Mouse (Mus musculus): ENCODE measurements around the gene Tmem259. TPM values are rescaled to one million over a fixed set of nuclear protein-coding genes. Genes with fewer than 3 reads are reported as not detected.

The Tmem259 gene
- polyA plus RNA-seq, 1 experiment = 102 TPM

GRCm38 (mm10) chr10:79996272-79997033 lies 12.3 kb upstream of the Tmem259 start, which contains the start of gene Abca7:
TSS of gene Abca7 (plus strand) at chr10:79996494.
- H3ac ChIP-seq (ENCODE audit: control insufficient read depth, insufficient read length, low read depth) = peak within 1 kb of the TSS; percentile 87
- H3K79me2 ChIP-seq (ENCODE audit: control insufficient read depth, insufficient read depth) = peaks cover 22% of the 10 kb centered on the region
- peaks cover 45% of the 10 kb centered on the region for H3K36me3 ChIP-seq (ENCODE audit: control insufficient read depth, insufficient read depth)
- H3K4me3 ChIP-seq (ENCODE audit: insufficient read depth, poor library complexity, severe bottlenecking) = peak within 1 kb of the TSS; percentile 66
- no peak for TF ChIP-seq CTCF (IDR thresholded peaks at IDR 0.05; ENCODE audit: control insufficient read depth, insufficient read depth, insufficient read length)
- peaks cover 9% of the 10 kb centered on the region for H3K79me3 ChIP-seq (ENCODE audit: low read depth)
- H3K27me3 ChIP-seq (ENCODE audit: control insufficient read depth, insufficient read depth, insufficient read length) = no peaks in the 10 kb centered on the region

GRCm38 (mm10) chr10:79995636-79996035 lies 11.5 kb upstream of the Tmem259 start:
- TF ChIP-seq MYOG (IDR thresholded peaks at IDR 0.05; ENCODE audit: control insufficient read depth, extremely low read depth, insufficient read length) (no peak), MAX (IDR thresholded peaks at IDR 0.05) (no peak), MYOD1 (IDR thresholded peaks at IDR 0.05; ENCODE audit: control insufficient read depth, insufficient read length, low read depth) (no peak), CTCF (IDR thresholded peaks at IDR 0.05; ENCODE audit: control insufficient read depth, insufficient read depth, insufficient read length) (no peak), FOSL1 (IDR thresholded peaks at IDR 0.05; ENCODE audit: insufficient read depth, low read length, poor library complexity, severe bottlenecking) (no peak), USF1 (IDR thresholded peaks at IDR 0.05; ENCODE audit: low read depth) (no peak), CEBPB (IDR thresholded peaks at IDR 0.05; ENCODE audit: low read depth) (no peak)
- no peak overlapping the region for H3ac ChIP-seq (ENCODE audit: control insufficient read depth, insufficient read length, low read depth)
- H3K36me3 ChIP-seq (ENCODE audit: control insufficient read depth, insufficient read depth) = peaks cover 53% of the 10 kb centered on the region
- no peaks in the 10 kb centered on the region for H3K27me3 ChIP-seq (ENCODE audit: control insufficient read depth, insufficient read depth, insufficient read length)
- H3K79me3 ChIP-seq (ENCODE audit: low read depth) = peaks cover 17% of the 10 kb centered on the region
- no peak overlapping the region for H3K4me3 ChIP-seq (ENCODE audit: insufficient read depth, poor library complexity, severe bottlenecking)
- peaks cover 30% of the 10 kb centered on the region for H3K79me2 ChIP-seq (ENCODE audit: control insufficient read depth, insufficient read depth)

- Histone ChIP-seq H3K4me3 (ENCODE audit: insufficient read depth, poor library complexity, severe bottlenecking) (no peak overlapping the region), H3K36me3 (ENCODE audit: control insufficient read depth, insufficient read depth) (peaks cover 54% of the 10 kb centered on the region), H3K79me2 (ENCODE audit: control insufficient read depth, insufficient read depth) (peaks cover 41% of the 10 kb centered on the region), H3K79me3 (ENCODE audit: low read depth) (peaks cover 24% of the 10 kb centered on the region), H3K27me3 (ENCODE audit: control insufficient read depth, insufficient read depth, insufficient read length) (no peaks in the 10 kb centered on the region), H3ac (ENCODE audit: control insufficient read depth, insufficient read length, low read depth) (no peak overlapping the region)
- TF ChIP-seq CEBPB (IDR thresholded peaks at IDR 0.05; ENCODE audit: low read depth) = no peak
- TF ChIP-seq CTCF (IDR thresholded peaks at IDR 0.05; ENCODE audit: control insufficient read depth, insufficient read depth, insufficient read length) = no peak
- TF ChIP-seq MYOD1 (IDR thresholded peaks at IDR 0.05; ENCODE audit: control insufficient read depth, insufficient read length, low read depth) = no peak
- TF ChIP-seq MAX (IDR thresholded peaks at IDR 0.05) = no peak
- TF ChIP-seq MYOG (IDR thresholded peaks at IDR 0.05; ENCODE audit: control insufficient read depth, extremely low read depth, insufficient read length) = no peak
- TF ChIP-seq FOSL1 (IDR thresholded peaks at IDR 0.05; ENCODE audit: insufficient read depth, low read length, poor library complexity, severe bottlenecking) = no peak
- TF ChIP-seq USF1 (IDR thresholded peaks at IDR 0.05; ENCODE audit: low read depth) = no peak
These were observed 10.4 kb upstream of the Tmem259 start for GRCm38 (mm10) chr10:79994397-79995115.

- Histone ChIP-seq H3K27me3 (ENCODE audit: control insufficient read depth, insufficient read depth, insufficient read length) (no peaks in the 10 kb centered on the region), H3K79me3 (ENCODE audit: low read depth) (peaks cover 34% of the 10 kb centered on the region), H3K36me3 (ENCODE audit: control insufficient read depth, insufficient read depth) (peaks cover 54% of the 10 kb centered on the region), H3K79me2 (ENCODE audit: control insufficient read depth, insufficient read depth) (peaks cover 56% of the 10 kb centered on the region), H3ac (ENCODE audit: control insufficient read depth, insufficient read length, low read depth) (no peak overlapping the region), H3K4me3 (ENCODE audit: insufficient read depth, poor library complexity, severe bottlenecking) (no peak overlapping the region)
- TF ChIP-seq MAX (IDR thresholded peaks at IDR 0.05) = no peak
- no peak for TF ChIP-seq CEBPB (IDR thresholded peaks at IDR 0.05; ENCODE audit: low read depth)
- TF ChIP-seq MYOD1 (IDR thresholded peaks at IDR 0.05; ENCODE audit: control insufficient read depth, insufficient read length, low read depth) = no peak
- no peak for TF ChIP-seq MYOG (IDR thresholded peaks at IDR 0.05; ENCODE audit: control insufficient read depth, extremely low read depth, insufficient read length)
- no peak for TF ChIP-seq CTCF (IDR thresholded peaks at IDR 0.05; ENCODE audit: control insufficient read depth, insufficient read depth, insufficient read length)
- no peak for TF ChIP-seq FOSL1 (IDR thresholded peaks at IDR 0.05; ENCODE audit: insufficient read depth, low read length, poor library complexity, severe bottlenecking)
- no peak for TF ChIP-seq USF1 (IDR thresholded peaks at IDR 0.05; ENCODE audit: low read depth)
These were observed 7.4 kb upstream of the Tmem259 start for GRCm38 (mm10) chr10:79991548-79991947.

- TF ChIP-seq USF1 (IDR thresholded peaks at IDR 0.05; ENCODE audit: low read depth) (no peak), MYOG (IDR thresholded peaks at IDR 0.05; ENCODE audit: control insufficient read depth, extremely low read depth, insufficient read length) (no peak), CEBPB (IDR thresholded peaks at IDR 0.05; ENCODE audit: low read depth) (no peak), CTCF (IDR thresholded peaks at IDR 0.05; ENCODE audit: control insufficient read depth, insufficient read depth, insufficient read length) (no peak), MYOD1 (IDR thresholded peaks at IDR 0.05; ENCODE audit: control insufficient read depth, insufficient read length, low read depth) (no peak), FOSL1 (IDR thresholded peaks at IDR 0.05; ENCODE audit: insufficient read depth, low read length, poor library complexity, severe bottlenecking) (no peak)
- Histone ChIP-seq H3K79me3 (ENCODE audit: low read depth) (peaks cover 34% of the 10 kb centered on the region), H3K79me2 (ENCODE audit: control insufficient read depth, insufficient read depth) (peaks cover 56% of the 10 kb centered on the region), H3K27me3 (ENCODE audit: control insufficient read depth, insufficient read depth, insufficient read length) (no peaks in the 10 kb centered on the region), H3ac (ENCODE audit: control insufficient read depth, insufficient read length, low read depth) (no peak overlapping the region), H3K4me3 (ENCODE audit: insufficient read depth, poor library complexity, severe bottlenecking) (no peak overlapping the region), H3K36me3 (ENCODE audit: control insufficient read depth, insufficient read depth) (peaks cover 54% of the 10 kb centered on the region)
These were observed 7.0 kb upstream of the Tmem259 start for GRCm38 (mm10) chr10:79991099-79991498.

All from C2C12 (cell line).